Mouse (Mus musculus) fat pad, adult 2 months (tissue): ENCODE data around the gene Slc18b1.

Experiments
- DNase-seq: peaks from one replicate; pipeline ENCODE4 v3.0.0-alpha.2; 2011; ENCODE audit warnings: low read depth, low spot score; ENCODE audit errors: extremely low read depth

The Slc18b1 gene

GRCm38 (mm10) chr10:23804665-23805064 is 7.9 kb downstream of the Slc18b1 start:
- no peak for DNase-seq

- DNase-seq = no peak
Observed at GRCm38 (mm10) chr10:23806201-23806600, 9.4 kb downstream of the Slc18b1 start.

GRCm38 (mm10) chr10:23811635-23812437 is 15.1 kb downstream of the Slc18b1 start:
- DNase-seq = no peak

GRCm38 (mm10) chr10:23812438-23812759 is 15.6 kb downstream of the Slc18b1 start:
- no peak for DNase-seq

- DNase-seq = no peak
Observed at GRCm38 (mm10) chr10:23812852-23813766, 16.3 kb downstream of the Slc18b1 start.

GRCm38 (mm10) chr10:23815168-23815567 is 18.4 kb downstream of the Slc18b1 start:
- DNase-seq = no peak

- DNase-seq = no peak
Observed at GRCm38 (mm10) chr10:23816241-23816640, 19.5 kb downstream of the Slc18b1 start.

GRCm38 (mm10) chr10:23826516-23826915 is 29.7 kb downstream of the Slc18b1 start:
- DNase-seq = peak; percentile 58

GRCm38 (mm10) chr10:23836003-23836964 is 39.5 kb downstream of the Slc18b1 start:
- no peak for DNase-seq

- DNase-seq = no peak
Observed at GRCm38 (mm10) chr10:23837115-23837514, 40.3 kb downstream of the Slc18b1 start.

GRCm38 (mm10) chr10:23838910-23839309 is 42.1 kb downstream of the Slc18b1 start:
- DNase-seq = no peak

- DNase-seq = no peak
Observed at GRCm38 (mm10) chr10:23839368-23839767, 42.6 kb downstream of the Slc18b1 start.

- no peak for DNase-seq
Observed at GRCm38 (mm10) chr10:23840496-23840895, 43.7 kb downstream of the Slc18b1 start.

GRCm38 (mm10) chr10:23851228-23851912 is 54.6 kb downstream of the Slc18b1 start, which contains the start of gene Vnn3:
Gene Vnn3, plus strand, starts transcription at chr10:23851462.
- peak; percentile 79 for DNase-seq

- DNase-seq = no peak
Observed at GRCm38 (mm10) chr10:23852096-23852495, 55.3 kb downstream of the Slc18b1 start.

GRCm38 (mm10) chr10:23864362-23865312 is 67.9 kb downstream of the Slc18b1 start:
- no peak for DNase-seq
